Mouse (Mus musculus) liver (tissue): ENCODE measurements around the gene Mrgprb1.
"Not testable (repeated sequence)": the region's sequence is repeated elsewhere in the genome, so short reads cannot be mapped to it uniquely, and the experiment has no call there.

ENCODE experiments used
- DNase-seq: peaks from one replicate; pipeline ENCODE4 v3.0.0-alpha.2; 2020; ENCODE audit warnings: mixed read lengths

The Mrgprb1 gene

DNA sequence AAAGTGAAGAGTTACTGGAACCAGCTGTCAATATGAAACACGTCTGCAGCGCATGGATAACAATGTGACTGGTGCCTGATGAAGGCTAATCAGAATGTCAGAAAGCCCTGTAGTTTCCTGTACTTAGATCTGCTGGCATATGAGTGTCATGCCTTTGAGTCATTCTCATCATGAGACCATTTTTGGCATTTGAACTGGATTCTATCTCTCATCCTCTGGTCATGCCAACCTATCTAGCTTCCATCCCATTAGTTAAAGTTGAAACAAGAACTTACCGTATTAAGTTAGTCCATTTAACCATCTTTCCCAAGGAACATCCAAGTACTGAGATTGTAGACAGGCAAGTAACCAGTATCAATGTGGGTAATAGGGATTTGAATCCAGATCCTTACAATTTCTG lies at the start of gene Mrgprb1:
Mrgprb1 (minus strand) TSS at position 101 of the 400 bp plus-strand sequence.
- no peak for DNase-seq

DNA sequence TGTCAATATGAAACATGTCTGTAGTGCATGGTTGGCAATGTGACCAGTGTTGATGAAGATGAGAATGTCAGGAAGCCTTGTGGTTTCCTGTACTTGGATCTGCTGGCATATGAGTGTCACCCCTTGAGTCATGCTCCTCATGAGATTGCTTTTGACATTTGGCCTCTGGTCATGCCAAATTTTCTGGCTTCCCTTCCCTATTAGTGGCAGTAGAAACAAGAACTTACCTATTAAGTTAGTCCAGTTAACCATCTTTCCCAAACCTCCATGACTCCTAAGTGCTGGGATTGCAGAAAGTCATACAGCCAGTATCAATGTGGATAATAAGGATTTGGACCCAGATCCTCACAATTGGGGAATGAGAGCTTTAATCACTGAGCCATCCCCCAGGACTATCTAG lies 43.1 kb upstream of the Mrgprb1 start, which contains the start of gene Mrgprx2:
Mrgprx2 (minus strand) TSS at position 101 of the 400 bp plus-strand sequence.
- DNase-seq: no peak

- no peak for DNase-seq
Observed at GRCm38 (mm10) chr7:48436581-48436980, 19.6 kb downstream of the Mrgprb1 start.

DNA sequence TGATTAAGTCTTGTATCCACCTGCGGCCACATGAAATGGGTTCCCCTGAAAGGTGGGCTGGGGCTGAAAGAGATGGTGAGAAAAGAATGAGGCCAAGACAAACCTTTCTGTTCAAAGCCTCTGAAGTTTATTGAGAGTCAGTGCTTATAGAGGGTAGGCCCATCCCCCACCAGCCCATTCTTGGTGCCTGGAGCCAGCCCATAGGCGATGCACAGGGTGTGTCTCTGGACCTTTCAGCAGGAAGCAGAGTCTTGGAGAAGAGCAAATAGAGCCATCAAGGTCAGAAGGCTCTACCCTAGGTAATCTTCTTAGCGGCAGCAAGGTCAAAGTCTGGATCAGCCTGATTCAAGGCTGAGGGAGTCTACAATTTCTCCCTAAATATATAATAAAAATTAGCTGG lies 20.2 kb downstream of the Mrgprb1 start:
- not testable (repeated sequence) for DNase-seq
